Mouse (Mus musculus): ENCODE measurements at regions not wholly inside any gene's neighbourhood (a gene's known extent, or its start where the extent isn't known, plus 50 kb on each side); places are given as distances from the start of the nearest gene placed in this dataset.

GRCm38 (mm10) chr5:106351348-106351747 lies 106.6 kb downstream of the Barhl2 start:
- no peak for TF ChIP-seq CTCF (IDR thresholded peaks at IDR 0.05; ENCODE audit: low read depth)
- Histone ChIP-seq H3K36me3 (ENCODE audit: insufficient read depth, low read length) (no peaks in the 10 kb centered on the region), H3K27ac (no peak overlapping the region), H3K9me3 (replicated peaks; ENCODE audit: low read length) (no peaks in the 10 kb centered on the region), H3K27me3 (ENCODE audit: insufficient read depth, low read length) (no peaks in the 10 kb centered on the region), H3K9ac (ENCODE audit: low read depth, low read length) (no peak overlapping the region), H3K4me2 (ENCODE audit: low read length) (no peak overlapping the region), H3K4me1 (replicated peaks; ENCODE audit: insufficient read depth, low read length) (no peaks in the 10 kb centered on the region), H3K4me3 (replicated peaks; ENCODE audit: low read depth, low read length) (no peak overlapping the region)
- 87% methylated on average over 8 of the region's 8 CpGs for WGBS
- DNase-seq (ENCODE audit: low spot score) (no peak), ATAC-seq (replicated peaks; ENCODE audit: low FRiP score, low read depth) (no peak)

- Histone ChIP-seq H3K4me1 (replicated peaks; ENCODE audit: insufficient read depth, low read length) (no peaks in the 10 kb centered on the region), H3K36me3 (ENCODE audit: insufficient read depth, low read length) (no peaks in the 10 kb centered on the region), H3K9ac (ENCODE audit: low read depth, low read length) (no peak overlapping the region), H3K27me3 (ENCODE audit: insufficient read depth, low read length) (no peaks in the 10 kb centered on the region), H3K4me2 (ENCODE audit: low read length) (no peak overlapping the region), H3K27ac (no peak overlapping the region), H3K4me3 (replicated peaks; ENCODE audit: low read depth, low read length) (no peak overlapping the region), H3K9me3 (replicated peaks; ENCODE audit: low read length) (no peaks in the 10 kb centered on the region)
- no peak for DNase-seq (ENCODE audit: low spot score)
- WGBS: 68% methylated on average over 10 of the region's 10 CpGs
- TF ChIP-seq CTCF (IDR thresholded peaks at IDR 0.05; ENCODE audit: low read depth): no peak
- ATAC-seq (replicated peaks; ENCODE audit: low FRiP score, low read depth): no peak
Observed at GRCm38 (mm10) chr5:106349851-106350515, 108.0 kb downstream of the Barhl2 start.

DNA sequence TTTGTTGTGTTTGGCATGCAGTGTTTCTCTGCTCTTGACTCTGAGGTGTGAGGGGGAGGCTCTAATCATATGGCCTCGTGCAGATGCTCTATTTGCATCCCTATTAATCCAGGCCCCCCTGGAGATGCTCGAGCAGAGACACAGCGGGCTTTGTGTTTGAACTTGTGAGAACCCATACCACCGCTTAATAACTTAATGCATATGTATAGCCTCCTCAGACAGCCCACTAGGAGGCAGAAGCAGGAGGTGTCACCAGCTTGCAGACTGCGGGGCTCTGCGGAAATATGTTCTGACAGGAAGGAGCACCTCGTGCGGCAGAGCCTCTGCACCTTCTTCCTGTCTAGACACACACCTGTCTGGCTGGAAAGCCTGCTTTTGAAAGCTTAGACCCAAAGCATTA lies 113.7 kb downstream of the Barhl2 start:
- Histone ChIP-seq H3K27ac (no peak overlapping the region), H3K27me3 (ENCODE audit: insufficient read depth, low read length) (no peaks in the 10 kb centered on the region; the same call in 1 of the 2 replicates), H3K9ac (ENCODE audit: low read depth, low read length) (no peak overlapping the region), H3K4me2 (ENCODE audit: low read length) (no peak overlapping the region), H3K9me3 (replicated peaks; ENCODE audit: low read length) (no peaks in the 10 kb centered on the region), H3K36me3 (ENCODE audit: insufficient read depth, low read length) (no peaks in the 10 kb centered on the region), H3K4me1 (replicated peaks; ENCODE audit: insufficient read depth, low read length) (no peaks in the 10 kb centered on the region), H3K4me3 (replicated peaks; ENCODE audit: low read depth, low read length) (no peak overlapping the region)
- ATAC-seq (replicated peaks; ENCODE audit: low FRiP score, low read depth) (no peak), DNase-seq (ENCODE audit: low spot score) (no peak)
- no peak for TF ChIP-seq CTCF (IDR thresholded peaks at IDR 0.05; ENCODE audit: low read depth)
- WGBS: 9% methylated on average over 8 of the region's 8 CpGs

- no peak for TF ChIP-seq CTCF (IDR thresholded peaks at IDR 0.05; ENCODE audit: low read depth)
- Histone ChIP-seq H3K9me3 (replicated peaks; ENCODE audit: low read length) (no peaks in the 10 kb centered on the region), H3K9ac (ENCODE audit: low read depth, low read length) (no peak overlapping the region), H3K27me3 (ENCODE audit: insufficient read depth, low read length) (no peaks in the 10 kb centered on the region; the same call in 1 of the 2 replicates), H3K36me3 (ENCODE audit: insufficient read depth, low read length) (no peaks in the 10 kb centered on the region), H3K4me2 (ENCODE audit: low read length) (no peak overlapping the region), H3K4me1 (replicated peaks; ENCODE audit: insufficient read depth, low read length) (no peaks in the 10 kb centered on the region), H3K27ac (no peak overlapping the region), H3K4me3 (replicated peaks; ENCODE audit: low read depth, low read length) (no peak overlapping the region)
- DNase-seq (ENCODE audit: low spot score) (no peak), ATAC-seq (replicated peaks; ENCODE audit: low FRiP score, low read depth) (no peak)
- 42% methylated on average over 6 of the region's 6 CpGs for WGBS
Observed at GRCm38 (mm10) chr5:106343601-106344000, 114.4 kb downstream of the Barhl2 start.

GRCm38 (mm10) chr5:106341361-106341760 lies 116.6 kb downstream of the Barhl2 start:
- WGBS: 24% methylated on average over 12 of the region's 12 CpGs
- H3K4me1 ChIP-seq (replicated peaks; ENCODE audit: insufficient read depth, low read length): no peaks in the 10 kb centered on the region

DNA sequence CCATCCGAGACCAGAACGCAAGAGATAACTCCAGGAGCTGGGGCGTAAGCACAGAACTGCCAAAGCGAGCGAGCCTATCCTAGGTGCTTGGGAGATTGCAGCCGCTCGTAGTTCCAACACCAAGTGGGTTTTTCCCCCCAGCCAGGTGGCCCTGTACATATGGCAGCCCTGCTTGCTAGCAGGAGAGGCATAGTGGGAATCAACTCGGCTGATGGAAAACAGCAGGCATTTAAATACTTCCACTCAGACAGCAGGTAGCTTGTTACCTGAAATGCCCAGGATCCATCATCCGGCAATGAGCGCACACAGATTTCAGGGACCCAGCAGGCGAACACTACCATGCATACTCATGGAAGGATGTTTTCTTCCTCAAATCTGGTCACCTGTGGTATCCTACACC lies 122.3 kb downstream of the Barhl2 start:
- no peaks in the 10 kb centered on the region for H3K36me3 ChIP-seq (ENCODE audit: insufficient read depth, low read length)
- no peaks in the 10 kb centered on the region for H3K4me1 ChIP-seq (replicated peaks; ENCODE audit: insufficient read depth, low read length)
- no peak overlapping the region for H3K4me2 ChIP-seq (ENCODE audit: low read length)
- DNase-seq (ENCODE audit: low spot score) (no peak), ATAC-seq (replicated peaks; ENCODE audit: low FRiP score, low read depth) (no peak)
- H3K4me3 ChIP-seq (replicated peaks; ENCODE audit: low read depth, low read length): no peak overlapping the region
- WGBS: 93% methylated on average over 11 of the region's 11 CpGs
- H3K27ac ChIP-seq: no peak overlapping the region
- H3K9ac ChIP-seq (ENCODE audit: low read depth, low read length): no peak overlapping the region
- no peaks in the 10 kb centered on the region for H3K9me3 ChIP-seq (replicated peaks; ENCODE audit: low read length)
- TF ChIP-seq CTCF (IDR thresholded peaks at IDR 0.05; ENCODE audit: low read depth): no peak
- no peaks in the 10 kb centered on the region for H3K27me3 ChIP-seq (ENCODE audit: insufficient read depth, low read length)

More at GRCm38 (mm10) chr5:106341361-106341760, 116.6 kb downstream of the Barhl2 start:
- TF ChIP-seq CTCF (IDR thresholded peaks at IDR 0.05; ENCODE audit: low read depth): no peak
- H3K9me3 ChIP-seq (replicated peaks; ENCODE audit: low read length): no peaks in the 10 kb centered on the region
- no peaks in the 10 kb centered on the region; the same call in 1 of the 2 replicates for H3K27me3 ChIP-seq (ENCODE audit: insufficient read depth, low read length)
- ATAC-seq (replicated peaks; ENCODE audit: low FRiP score, low read depth) (no peak), DNase-seq (ENCODE audit: low spot score) (no peak)
- no peak overlapping the region for H3K4me2 ChIP-seq (ENCODE audit: low read length)
- no peak overlapping the region for H3K27ac ChIP-seq
- no peaks in the 10 kb centered on the region for H3K36me3 ChIP-seq (ENCODE audit: insufficient read depth, low read length)
- H3K9ac ChIP-seq (ENCODE audit: low read depth, low read length): no peak overlapping the region
- H3K4me3 ChIP-seq (replicated peaks; ENCODE audit: low read depth, low read length): no peak overlapping the region
